Mouse (Mus musculus): ENCODE measurements at regions not wholly inside any gene's neighbourhood (a gene's known extent, or its start where the extent isn't known, plus 50 kb on each side); places are given as distances from the start of the nearest gene placed in this dataset.

DNA sequence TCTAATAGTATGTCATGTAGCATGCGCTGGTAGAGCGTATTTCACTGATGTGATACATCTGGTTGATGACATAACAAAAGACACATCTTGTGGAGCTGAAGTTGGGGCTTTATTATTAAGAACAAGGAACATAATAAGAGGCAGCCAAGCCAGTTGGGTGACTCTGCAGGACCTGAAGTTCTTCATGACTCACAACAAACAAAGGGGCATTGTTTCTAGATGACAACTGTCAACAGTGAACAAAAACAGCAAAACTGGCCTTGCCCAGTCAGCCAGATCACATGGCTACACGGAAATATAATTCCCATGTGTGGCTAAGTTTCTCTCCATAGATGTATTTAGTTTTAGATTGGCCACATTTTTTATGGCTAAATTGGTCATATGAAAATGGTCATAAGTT is 172.7 kb upstream of the Runx1 start:
- DNase-seq: no peak

DNA sequence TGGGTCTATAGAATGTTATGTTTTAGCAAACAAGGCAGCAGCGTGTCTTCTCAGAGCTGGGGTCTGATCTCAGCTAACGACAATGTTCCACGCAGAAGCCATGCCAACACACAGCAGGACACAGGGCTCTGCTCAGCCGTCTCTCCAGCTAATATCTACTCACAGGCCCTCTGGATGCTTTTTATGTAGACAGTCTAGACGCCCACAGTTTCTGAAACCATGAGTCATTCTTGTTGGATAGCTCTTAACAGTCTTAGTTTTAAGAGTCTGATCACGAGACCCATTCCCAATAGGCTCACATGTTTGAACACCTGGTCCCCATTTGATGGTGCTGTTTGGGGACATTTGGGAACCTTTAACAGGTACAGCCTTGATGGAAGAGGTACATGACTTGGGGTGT is 171.7 kb upstream of the Runx1 start:
- no peak for DNase-seq

DNA sequence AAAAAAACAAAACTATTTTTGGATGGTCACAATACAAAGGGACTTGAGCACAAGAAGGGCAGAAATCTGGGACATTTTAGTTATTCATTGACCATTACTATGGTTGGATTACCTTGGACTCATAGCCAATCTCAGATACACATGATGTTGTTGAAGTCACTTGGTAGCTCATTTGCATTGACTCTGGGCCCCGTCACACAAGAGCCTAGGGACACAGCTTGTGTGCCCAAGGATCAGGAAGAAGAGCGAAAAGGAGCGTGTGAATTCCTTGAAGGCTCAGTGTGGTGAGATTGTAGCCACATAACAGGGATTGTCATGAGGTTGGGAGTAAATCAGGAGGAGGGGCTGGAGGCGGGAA is 170.0 kb upstream of the Runx1 start:
- DNase-seq: no peak

DNA sequence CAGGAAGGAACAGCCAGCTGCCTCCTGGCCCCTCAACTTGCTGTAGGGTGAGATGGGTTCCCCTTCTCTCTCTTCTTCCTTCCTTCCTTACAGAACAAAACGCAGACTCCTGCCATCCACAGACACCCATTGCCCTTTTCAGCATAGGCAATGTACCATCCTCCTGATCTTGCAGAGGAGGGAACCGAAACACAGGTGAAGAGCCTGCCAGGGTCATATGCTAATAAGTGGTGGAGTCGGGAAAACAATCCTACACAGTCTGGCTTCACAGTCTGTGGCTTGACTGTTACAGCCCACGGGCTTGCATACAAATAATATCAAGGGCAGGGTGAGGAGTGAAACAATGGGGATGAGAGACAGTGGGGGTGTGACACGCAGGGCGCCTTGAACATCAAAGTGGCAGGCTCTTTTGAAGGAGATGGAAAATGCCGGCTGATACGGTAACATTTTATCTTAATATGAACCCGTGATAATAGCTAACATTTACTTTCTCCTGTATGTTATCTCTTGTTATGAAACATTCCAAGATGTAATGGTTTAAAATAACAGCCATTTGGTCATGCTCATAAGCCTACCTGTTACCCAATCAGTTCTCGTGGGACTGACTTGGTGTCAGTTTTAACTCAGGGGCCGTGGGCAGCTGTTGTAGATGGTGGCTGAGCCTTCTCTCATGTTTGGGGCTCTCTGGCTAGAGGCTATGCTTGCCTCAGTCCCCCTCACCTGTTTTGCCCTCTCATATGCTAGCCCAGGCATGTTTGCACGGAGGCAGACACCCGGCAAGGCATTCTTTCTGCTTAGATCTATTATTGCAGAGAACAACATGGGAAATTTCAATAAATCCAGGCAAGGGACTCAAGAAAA is 169.4 kb upstream of the Runx1 start:
- no peak for DNase-seq

DNA sequence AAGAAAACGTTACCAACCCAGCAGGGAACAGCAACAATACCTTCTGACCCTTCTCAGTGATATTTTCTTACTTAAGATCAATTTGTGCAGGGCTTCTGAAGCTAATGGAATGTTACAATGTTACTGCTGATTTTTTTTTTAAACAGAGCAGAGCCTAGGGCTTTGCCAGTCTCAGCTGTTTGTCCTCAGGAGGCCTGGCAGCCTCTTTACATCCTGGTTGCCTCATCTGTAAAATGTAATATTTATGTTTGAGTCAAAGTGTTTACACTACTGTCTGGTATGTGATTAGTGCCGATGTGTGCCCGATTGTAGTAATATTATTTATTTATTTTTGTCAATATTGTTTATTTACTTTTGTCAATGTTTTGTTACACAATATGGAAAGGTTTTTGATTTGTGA is 166.9 kb upstream of the Runx1 start:
- no peak for DNase-seq

DNA sequence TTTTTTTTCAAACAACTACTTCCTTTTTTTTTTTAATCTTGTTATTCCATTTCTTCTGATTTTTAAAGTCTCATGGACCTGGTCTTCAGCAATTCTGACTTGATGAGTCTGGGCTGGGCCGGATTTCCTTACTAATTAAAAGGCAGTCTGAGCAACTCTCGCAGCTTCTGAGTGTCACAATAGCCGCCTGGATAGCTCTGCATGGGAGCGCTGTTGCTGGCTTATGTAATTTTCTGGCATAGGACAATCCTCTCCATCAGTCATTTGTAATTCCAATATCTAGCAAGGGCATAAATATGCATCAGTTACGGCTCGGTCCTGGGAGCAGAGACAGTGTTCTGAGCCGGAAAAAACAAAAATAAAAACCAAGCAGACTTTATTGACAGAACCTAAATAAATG is 165.5 kb upstream of the Runx1 start:
- no peak for DNase-seq

DNA sequence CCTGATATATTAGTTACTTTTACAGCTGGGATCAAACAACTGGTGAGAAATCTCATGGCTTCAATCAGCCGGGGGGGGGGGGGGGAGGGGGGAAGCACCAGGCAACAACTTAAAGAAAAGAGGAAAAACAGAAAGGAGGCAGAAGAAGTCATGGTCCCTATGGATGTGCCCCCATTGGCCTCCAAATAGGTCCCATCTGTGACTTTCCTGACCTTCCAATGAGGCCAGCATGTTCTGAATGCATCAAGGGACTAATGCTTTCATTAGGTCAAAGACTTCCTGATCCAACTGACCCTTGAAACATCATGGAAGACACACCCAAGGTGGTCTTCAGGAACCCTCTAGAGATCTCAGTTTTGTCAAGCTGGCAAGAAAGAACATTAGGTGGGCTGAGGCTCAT is 162.5 kb upstream of the Runx1 start:
- no peak for DNase-seq

DNA sequence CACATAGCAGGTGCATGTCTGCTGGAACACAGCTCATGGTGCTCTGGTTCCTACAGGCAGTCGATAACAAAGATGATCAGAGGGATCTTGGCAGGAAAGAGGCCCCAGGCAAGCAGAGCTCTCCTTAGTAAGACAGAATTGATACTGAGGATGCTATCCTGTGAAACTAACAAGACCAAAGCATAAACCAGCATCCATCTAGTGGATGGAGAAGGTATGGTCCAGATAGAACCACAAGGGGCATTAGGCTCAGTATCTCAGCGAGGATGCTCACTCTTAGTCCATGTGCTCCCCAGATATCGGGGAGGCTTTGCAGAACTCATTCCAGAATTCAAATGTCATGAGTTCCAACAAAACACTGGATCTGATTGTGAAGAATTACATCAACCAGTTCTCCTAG is 162.1 kb upstream of the Runx1 start:
- DNase-seq: no peak

DNA sequence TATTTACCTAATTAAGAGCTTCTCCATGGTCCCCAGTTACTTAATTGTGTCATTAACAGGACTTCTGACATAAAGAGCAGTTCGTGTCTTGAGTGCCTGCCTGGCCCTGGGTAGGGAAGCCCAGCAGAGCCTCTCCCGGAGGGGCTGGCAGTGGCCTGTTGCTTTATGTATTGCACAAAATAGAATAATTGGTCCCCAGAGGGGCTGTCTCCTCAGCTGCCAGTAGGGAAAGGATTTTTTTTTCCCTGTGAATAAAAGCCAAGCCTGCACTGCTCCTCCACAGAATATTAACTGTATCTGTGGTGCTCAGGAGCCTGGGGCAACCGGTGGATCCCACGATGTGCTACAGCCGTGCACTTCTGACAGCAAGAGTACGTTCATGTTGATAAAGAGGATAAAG is 159.8 kb upstream of the Runx1 start:
- no peak for DNase-seq

DNA sequence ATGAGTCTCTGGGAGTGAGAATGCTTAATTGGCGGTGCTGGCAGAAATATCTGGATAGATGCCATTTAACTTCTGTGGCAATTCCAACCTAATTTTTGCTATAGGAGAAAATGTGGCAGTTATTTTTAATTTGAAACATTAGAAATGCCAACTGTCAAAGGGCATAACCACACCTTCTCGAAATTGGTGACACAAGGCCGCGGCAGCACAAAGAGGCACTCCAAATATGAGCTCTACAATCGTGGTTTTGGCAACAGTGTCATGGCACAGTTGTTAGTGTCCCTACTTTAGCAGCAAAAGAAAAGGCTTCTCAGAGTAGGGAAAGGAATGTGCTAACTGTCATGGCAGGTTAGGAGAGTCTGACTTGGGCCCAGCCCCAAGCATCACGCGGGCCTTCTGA is 157.0 kb upstream of the Runx1 start:
- no peak for DNase-seq

DNA sequence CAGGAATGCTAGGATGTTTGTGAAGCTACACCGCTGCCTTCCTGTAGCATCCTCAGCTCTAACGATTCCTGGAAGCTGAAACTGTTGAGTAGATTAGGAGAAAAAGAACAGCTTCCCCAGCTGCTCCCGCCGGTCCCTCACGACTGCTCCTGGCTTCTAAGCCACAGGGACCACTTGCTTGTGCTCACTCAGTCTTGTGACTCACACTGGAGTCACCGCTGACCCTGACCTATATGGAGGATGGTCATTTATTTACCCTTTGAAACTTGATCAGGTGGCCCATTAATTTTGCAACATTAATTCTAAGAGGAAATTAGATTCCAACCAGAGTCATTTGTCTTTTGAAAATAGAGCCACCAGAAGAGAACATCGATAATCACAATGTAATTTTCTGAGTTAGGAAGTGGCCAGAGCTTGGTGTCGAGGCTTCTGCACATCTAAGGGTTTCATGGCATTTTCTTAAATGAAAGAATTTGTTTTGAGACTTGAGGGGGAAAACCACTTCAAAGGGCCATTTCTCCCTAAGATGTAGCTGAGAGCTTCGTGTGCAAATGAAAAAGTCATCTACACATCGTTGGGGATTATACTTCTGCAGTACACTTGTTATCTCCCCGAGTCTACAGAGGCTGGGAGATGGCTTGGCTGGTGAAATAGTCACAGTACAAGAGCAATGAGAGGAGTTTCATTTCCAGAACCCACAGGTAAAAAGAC is 153.8 kb upstream of the Runx1 start:
- no peak for DNase-seq

DNA sequence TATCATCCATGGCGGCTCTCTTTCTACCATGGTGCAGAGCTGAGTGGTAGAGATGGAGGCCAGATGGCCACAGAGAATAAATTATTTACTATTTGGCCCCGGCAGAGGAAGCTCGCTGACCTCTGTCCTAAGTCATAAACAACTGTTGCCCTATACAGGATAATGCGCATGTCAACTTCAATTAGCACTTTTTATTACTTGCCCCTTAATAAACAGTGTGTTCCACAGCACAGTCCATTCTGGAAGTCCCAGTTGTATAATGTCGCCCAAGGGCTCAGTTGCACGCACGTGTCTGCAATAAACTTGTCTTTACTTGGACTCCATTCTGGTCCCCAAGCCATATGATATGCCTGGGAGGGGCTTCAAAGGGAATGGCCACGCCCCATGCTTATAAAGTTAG is 150.1 kb upstream of the Runx1 start:
- DNase-seq: no peak

DNA sequence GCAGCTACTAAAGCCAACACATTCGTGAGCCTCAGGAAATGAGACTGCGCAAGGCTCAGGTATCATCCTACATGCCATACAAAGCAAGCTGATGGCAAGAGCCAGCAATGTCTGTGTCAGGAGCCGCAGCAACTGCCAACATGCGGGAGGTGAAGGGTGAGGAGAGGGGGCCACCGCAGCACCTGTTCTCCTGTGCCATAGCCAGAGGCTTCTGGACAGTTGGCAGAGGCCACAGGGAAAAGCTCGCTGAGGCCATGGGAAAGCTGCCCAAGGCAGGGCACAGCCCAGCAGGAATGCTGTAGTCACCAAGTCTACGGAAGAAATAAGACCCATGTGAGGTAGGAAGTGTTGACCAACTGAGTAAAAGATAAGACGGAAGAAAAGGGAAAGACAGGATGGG is 149.1 kb upstream of the Runx1 start:
- DNase-seq: no peak

DNA sequence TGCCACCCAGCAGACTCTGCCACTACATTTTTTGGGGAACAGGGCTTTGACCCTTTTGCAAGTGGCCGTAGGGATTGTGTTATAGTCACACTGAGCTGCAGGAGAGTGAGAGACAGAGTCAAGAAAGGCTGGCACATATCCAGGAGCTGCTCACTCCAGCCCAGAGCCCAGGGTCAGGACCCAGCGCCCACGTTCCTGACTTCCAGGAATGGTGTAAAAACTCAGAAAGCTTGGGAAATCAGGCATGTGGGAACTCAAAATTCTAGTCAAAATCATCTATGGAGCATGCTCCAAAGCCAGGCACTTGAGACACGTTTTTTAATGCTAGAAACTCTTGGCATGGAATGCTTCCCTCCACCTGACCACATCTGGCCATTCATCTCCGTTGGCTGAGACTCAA is 146.7 kb upstream of the Runx1 start:
- DNase-seq: no peak

DNA sequence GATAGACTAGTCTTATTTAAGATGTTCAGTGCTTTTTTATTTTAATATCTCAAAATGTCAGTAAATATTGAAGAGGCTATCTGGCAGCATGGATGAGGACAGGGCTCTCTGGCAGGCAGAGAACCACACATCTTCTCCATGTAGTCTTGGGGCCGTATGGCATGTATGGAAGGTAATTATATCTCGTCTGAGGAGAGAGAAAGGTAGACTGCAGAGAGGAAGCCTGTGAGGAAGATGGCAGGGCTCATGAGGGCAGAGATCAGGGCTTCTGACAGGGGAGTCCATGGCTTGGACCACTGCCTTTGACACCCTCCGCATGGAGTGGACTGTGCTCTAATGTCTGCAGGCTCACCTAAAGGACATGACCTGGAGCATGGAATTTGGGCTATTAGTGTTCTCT is 146.0 kb upstream of the Runx1 start:
- no peak for DNase-seq

DNA sequence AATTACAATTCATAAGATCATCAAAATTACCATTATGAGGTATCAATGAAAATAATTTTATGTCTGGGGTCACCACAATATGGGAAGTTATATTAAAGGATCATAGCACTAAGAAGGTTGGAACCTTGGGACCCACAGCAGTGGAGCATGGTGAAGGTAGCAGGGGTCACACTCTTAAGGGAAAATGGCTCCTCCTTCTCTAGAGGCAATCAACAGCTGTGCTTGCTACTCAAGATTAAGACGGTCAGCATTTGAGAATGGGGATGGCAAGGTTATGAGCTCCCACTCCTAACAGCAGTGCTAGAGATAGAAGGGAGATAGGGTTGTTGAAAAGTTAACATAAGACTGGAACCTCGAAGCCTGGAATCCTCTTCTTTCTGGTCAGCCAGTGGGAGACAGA is 144.6 kb upstream of the Runx1 start:
- no peak for DNase-seq

DNA sequence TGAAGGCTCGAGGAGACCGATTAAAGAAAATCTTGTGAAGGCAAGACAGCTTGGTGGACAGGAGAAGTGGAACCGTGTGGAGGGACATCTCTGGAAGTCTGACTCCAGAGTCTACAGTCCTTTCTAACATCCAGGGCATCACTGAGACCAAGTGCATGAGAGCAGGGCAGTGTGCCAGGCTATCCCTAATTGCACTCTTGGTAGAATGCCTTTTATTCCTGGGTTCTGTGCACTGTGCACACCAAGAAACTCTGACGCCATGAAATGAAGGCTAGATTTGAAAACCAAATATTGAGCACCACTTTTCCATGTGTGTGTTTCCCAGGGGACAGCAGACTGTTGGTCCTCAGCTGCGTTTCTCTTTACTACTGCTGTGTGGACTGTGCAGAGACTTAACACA is 143.1 kb upstream of the Runx1 start:
- DNase-seq: no peak

DNA sequence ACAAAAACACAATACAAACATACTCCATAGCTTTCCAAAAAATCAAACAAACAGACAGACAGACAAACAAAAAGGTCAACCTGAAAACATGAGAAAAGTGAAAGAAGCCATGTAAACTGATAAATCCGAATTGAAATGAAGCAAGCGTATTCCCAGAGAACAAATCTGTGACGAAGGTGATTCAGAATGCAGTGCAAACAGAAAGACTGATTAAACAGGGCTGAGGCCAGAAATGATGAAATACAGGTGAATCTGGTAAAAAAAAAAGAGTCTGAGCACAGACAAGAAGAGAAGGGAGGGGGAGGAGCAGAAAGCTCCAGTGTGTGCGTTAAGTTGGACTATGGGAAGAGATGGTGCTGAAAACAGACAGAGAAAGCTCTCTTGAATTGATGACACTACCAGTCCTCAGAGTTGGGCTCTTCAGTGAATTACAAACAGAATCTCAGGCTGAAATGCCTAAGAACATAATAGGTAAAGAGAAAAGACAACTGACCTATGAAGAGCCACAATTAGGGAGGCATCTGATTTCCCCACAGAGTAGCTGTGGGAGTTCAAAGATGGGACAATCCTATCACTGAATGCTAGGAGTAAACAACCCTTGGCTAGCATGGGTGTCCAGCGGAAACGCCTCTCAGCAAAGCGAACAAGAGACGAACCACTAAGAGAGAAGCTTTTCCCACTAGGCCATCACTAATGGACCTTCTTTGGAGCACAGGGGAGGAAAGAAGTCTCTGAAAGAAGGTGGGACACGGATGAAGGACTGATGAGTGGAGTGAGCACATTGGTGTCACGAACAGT is 140.3 kb upstream of the Runx1 start:
- DNase-seq: no peak

DNA sequence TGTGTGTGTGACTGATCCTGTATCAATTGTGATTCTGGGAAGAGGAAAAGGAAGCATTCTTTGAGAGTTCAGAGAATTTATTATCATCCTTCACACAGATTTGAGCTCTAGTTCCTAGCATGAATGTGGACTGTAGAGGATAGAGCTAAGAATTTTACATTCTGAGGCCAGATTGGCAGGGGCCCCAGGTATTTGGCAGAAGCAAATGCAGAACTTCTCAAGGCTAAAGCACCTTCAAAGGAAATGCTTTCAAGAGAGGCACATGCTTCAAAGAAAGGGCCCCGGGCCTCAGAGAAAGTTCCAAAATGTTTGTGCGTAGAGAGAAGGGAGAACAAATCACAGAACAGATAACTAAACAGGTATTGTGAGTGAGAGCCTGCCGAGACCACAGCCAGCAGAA is 139.7 kb upstream of the Runx1 start:
- no peak for DNase-seq

DNA sequence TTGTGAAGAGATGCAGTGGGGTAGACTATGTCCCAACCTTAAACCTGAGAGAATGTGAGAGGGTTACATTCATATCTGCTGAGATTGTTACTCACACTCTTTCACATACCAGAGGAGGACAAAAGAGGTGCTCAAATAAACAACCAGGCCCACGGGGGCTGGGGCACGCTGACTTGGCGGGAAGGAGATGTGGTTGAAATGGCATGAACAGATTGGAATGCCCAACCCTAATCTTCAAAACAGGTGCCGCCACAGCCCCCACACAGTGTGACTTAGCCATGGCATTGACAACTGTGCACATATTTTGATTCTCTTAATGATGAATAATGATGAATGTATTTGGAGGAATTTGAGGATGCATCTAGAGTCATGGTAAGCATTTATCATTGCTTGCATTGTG is 137.6 kb upstream of the Runx1 start:
- no peak for DNase-seq

DNA sequence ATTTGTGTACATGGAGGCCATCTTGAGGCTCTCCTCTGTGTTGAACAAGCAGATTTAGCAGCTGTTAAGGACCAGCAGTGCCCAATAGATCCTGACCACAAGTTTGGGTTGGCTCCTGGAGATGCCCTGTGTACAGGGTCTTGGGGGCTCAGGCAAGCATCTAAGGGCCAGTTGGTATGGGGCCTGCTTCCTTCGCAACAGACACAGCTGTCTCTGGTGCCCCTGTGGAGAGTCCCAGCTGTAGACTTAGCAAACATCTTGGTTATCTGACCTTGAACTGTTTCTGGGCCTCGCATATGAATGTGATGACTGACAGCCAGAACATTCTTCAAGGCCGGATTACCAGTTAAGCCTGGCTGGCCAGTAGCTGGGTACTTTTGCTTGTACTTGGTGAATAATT is 135.4 kb upstream of the Runx1 start:
- DNase-seq: no peak

DNA sequence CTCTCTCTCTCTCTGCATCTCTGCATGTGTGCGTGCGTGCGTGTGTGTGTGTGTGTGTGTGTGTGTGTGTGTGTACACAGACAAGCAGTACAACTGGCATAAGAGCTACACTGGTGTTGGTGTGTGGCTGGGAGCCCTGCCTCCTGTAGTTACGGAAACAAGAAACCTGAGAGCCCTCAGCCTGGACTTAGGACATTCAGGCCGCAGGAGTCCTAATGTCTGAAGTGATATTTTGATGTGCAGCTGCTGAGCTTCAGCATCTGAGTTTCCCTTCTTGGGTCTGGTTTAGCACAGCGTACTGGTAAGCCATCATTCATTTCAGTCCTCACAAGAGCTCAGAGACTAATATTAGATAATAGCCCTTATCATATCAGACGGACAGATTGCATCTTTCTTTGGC is 134.8 kb upstream of the Runx1 start:
- no peak for DNase-seq

DNA sequence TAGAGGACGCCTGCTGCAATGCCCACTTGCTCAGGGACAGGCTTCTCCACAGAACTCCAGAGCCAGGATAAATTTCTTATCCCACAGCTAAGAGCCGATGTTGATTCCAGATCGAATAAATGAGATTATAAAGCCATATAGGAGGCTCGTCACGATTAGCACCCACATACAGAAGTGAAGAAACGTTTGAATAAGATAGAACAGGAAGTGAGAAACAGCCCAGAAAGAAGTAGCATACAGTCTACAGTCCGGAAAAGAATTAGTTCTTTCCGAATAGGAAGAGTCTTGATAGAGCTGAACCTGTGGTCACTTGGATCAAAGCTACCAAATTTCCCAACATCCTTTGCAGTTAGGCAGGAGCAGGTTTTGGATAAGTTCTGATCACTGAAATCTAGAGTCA is 133.0 kb upstream of the Runx1 start:
- DNase-seq: no peak

DNA sequence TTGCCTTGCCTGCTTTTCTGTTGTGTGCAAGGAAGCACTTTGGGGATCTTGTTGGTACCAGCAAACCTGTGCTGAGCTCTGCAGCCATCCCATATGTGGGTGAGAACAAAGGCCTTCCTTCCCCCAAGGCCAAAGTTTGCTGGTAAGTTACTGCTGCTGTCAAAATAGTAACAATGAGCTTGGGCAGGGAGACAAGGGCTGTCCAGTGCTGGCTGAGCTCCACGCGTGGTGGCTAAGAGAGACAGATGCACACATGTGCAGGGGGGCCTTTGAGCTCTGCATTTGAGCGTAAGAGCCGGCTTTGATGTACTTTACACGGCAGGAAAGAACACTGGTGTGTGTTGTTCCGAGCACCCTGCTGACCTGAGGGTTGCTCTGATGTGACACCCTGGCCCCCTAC is 132.2 kb upstream of the Runx1 start:
- no peak for DNase-seq
